Mouse (Mus musculus) telencephalon, adult 2 months (tissue): ENCODE results near the gene Cd34.
A peak's percentile ranks its signal among the peaks of the same experiment; 100 is the strongest.

Experiments
- DNase-seq: peaks from one replicate; pipeline ENCODE4 v3.0.0-alpha.2; 2011; ENCODE audit warnings: low read depth, low spot score

Cd34 gene

GRCm38 (mm10) chr1:194938715-194939114 lies at the start of gene Cd34:
TSS of gene Cd34 (plus strand) at chr1:194938819.
- no peak for DNase-seq

DNA sequence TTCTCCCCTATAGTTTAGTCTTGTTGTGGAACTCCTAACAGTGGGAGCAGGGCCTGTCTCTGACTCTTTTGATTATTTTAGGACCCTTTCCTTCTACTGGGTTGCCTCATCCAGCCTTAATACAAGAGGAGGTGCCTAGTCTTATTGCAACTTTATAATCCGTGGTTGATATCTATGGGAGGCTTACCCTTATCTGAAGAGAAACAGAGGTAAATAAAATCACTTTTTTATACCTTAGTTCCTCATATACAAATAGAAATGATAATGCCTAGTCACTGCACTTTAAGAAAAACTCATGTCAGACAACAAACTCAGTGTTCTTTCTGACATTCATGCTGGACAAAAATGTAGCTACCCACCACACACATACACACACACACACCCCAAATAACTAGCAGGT lies 44.1 kb upstream of the Cd34 start:
- no peak for DNase-seq

DNA sequence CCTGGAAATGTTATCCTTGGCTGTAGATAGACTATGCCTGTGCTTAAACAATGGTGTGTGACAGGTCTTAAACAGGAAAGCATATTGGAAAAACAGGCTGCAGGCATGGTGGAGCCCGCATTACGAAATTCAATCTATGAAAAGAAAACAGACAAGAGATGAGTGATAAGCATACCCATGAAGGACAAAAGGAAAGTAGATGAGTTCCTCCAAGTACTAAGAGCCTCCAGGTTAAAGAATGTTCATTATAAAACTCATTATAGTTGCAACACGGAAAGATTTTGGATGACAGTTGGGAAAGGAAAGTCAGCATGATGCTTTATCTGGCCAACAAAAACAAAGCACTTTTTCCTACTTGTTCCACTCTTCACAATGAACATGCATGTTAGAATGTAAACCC lies 43.3 kb upstream of the Cd34 start:
- DNase-seq = no peak

DNA sequence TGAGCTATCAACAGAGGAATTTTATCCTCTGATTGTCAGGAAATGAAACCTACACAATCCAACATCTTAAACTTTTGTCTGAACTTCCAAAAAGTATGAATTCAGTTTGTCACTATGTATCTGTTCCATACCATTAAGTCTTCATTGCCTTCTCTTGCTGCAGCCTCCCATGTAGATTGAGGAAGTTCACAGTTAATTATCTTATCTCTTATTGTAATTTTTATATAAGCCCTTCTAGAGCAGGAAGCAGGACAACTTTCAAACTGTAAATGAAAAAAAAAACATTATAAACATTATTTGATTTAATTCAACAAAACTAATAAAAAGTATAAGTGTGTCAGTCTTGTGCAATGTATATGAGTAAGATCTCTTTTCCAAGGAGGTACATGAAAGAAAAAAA lies 37.5 kb upstream of the Cd34 start:
- no peak for DNase-seq

DNA sequence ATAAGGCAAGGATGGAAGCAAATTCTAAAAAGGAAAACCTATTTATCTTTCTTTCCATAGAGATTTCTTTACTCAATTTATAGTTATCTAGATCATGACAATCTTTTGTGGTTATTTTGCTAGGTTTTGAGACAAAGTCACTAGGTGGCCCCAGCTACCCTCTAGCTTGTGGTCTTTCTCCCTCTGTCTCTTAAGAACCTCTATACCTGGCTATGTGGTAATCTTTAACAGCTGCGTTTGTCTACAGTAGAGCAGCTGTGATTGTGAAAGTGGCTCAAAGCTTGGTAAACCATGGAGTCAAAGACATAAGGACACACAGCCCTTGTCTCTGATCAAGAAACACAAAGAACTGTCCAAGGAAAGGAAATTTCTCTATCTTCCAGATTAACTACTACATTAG lies 36.8 kb upstream of the Cd34 start:
- no peak for DNase-seq

DNA sequence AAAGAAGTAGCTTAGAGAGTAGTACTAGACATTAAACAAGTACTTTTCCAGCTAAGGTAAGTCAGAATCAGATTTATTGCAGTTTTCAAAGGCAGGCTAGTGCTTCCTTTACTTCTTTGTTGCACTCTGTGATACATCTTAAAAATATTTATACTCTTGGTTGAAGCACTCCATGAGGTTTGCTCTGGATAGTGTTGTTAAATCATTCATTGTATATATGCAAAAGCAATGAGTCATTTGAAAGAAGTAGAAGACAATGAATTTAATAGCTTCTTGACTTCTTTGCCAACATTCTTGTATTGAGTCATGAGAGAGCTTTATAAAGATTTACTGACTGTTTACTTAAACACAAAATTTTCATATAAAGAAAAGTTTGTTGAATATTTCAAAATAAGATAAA lies 29.7 kb upstream of the Cd34 start:
- DNase-seq = no peak

- DNase-seq = no peak
These were observed 12.8 kb upstream of the Cd34 start for GRCm38 (mm10) chr1:194925753-194926350.

DNA sequence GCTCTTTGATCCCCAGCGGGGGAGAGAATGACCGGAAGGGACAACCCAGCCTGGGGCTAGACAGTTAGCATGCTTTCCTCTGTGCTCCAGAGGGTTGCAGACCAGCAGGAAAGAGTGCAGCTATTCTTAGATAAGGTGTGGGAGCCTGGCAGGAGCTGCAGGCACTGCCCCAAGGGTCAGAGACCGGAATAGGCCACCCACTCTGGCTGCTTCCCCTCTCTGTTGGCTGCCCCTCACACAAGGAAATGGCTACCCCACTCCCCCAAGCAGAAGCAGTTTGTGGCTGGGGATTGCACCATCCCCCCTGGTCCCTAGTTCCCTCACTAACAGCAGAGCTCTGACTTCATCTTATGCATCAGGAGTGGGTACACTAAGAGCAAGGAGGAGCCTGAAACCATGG lies 10.7 kb upstream of the Cd34 start:
- DNase-seq = no peak

- DNase-seq = no peak
These were observed 9.2 kb upstream of the Cd34 start for GRCm38 (mm10) chr1:194929275-194929971.

DNA sequence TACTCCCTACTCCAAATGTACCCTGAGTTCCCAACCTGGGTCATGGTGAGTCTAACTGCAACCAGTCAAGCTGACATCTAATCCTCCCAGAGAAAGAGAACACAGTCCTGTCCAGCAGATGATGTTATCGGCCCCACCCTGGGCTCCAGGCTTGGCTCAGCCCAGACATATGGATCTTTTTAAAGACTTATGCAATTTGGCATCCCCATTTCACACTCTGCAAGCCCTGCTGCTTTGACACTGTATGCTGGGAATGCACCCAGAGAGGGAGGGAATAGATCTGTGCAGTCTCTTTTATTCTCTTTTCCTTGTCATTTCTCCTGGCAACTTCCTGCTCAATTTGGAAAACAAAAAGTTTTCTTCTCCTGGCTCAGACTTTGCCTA lies 8.7 kb upstream of the Cd34 start:
- DNase-seq = peak; percentile 71

DNA sequence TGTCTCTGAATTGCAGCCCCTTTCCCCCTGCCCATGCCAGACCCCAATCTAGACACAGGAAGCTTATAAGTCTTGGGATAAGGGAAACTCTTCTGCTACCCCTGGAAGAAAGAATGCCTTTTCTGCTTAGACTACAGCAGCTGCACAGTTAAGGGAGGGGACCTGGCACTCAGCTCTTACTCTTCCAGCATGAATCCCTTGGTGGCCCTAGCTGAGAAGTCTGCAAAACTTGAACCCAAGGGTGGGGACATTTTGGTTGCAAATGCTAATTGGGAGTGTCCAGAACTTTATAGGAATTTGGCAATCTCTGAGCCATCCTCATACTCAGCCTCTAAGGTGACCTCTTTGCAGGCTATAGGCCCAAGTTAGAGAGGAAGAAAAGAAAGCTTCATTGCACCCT lies 7.9 kb upstream of the Cd34 start:
- DNase-seq = no peak

GRCm38 (mm10) chr1:194935351-194935750 lies 3.3 kb upstream of the Cd34 start:
- no peak for DNase-seq

- no peak for DNase-seq
These were observed 2.9 kb downstream of the Cd34 start for GRCm38 (mm10) chr1:194941528-194941927.

DNA sequence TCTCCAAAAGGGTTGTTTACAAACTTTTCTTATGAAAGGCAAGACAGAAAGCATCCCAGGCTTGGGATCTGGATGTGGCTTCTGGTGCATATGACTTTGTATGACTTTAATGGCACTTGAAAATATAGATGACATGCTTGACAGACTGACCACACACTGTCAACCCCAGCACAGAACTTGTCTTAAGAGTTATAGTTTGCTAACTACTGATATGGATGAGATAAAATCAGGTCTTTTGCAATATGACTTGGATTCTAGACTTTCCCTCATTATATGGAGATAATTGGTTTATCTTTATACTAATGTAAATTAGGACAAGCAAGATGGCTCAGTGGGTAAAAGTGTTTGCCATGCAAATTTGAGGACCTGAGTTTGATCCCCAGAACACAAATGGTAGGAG lies 4.3 kb downstream of the Cd34 start:
- DNase-seq = no peak

DNA sequence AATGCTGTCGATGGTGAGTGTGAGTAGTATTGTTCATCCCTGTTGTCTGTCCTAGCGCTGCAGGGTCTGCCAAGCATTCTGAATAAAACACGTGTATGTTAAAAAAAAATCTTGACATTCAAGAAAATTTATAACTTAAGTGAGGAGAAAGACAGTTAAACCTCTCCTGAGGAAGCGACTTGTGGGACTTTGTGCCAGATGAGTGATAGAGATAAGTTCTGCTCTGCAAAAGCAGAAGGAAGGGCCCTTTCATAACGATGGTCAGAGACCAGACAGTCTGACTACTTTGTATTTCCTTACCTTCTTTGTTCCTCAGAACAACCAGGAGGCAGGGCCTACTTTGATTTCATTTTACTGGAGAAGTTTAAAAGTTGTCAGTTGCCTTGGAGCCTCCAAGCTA lies 4.9 kb downstream of the Cd34 start:
- no peak for DNase-seq

DNA sequence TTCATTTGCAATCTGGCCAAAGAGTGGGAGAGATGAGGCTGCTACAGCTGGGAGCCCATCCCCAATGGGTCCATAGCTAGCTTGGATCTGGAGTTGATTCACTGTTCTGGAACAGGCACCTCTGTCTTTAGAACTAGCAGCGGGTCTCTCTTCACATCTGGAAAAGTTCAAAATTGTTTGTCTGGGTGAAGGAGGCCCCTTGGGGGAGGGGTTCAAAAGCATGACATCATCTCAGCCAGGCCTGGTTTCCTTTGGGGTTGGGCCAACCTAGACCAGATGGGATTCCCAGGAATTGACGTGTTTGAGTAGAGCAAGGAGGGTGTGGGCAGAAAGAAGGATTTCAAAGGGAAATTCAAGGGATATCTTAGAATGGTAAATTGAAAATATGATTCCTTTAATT lies 6.8 kb downstream of the Cd34 start:
- peak; percentile 40 for DNase-seq

- no peak for DNase-seq
These were observed 7.8 kb downstream of the Cd34 start for GRCm38 (mm10) chr1:194946467-194946866.

DNA sequence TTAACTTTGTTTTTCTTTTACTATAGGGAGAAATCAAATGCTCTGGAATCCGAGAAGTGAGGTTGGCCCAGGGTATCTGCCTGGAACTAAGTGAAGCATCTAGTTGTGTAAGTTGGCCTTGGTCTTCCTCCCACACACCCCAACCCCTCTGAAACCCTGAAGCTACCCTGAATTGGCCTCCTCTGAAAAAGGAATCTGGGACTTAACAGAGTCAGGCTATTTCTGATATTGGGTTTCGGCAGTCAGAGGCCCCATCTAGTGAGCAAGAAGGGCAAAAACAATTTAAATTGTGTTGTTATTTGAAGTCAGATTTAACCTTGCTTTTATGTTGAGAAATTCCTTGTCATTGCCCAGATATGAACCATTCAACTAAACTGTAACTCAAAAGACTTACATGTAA lies 12.3 kb downstream of the Cd34 start:
- no peak for DNase-seq

- DNase-seq = no peak
These were observed 14.3 kb downstream of the Cd34 start for GRCm38 (mm10) chr1:194952891-194953290.

DNA sequence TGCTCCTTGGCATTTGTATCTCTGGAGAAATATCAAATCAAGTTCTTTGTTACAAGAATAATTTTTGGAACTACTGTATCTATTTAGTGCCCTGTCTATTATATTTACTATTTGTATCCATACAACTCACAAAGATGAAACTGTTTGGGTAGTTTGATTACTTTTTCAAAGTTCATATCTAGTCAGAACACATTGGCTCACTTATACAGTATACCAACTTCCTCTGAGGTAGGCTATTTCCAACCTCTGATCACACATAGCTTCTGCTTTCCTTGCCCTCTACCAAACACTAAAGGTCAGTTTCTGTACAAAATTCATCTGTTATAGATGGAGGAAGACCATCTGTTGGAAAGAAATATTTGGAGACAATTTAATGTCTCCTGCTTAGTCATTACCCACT lies 16.1 kb downstream of the Cd34 start:
- no peak for DNase-seq

- DNase-seq = no peak
These were observed 17.1 kb downstream of the Cd34 start for GRCm38 (mm10) chr1:194955749-194956148.

DNA sequence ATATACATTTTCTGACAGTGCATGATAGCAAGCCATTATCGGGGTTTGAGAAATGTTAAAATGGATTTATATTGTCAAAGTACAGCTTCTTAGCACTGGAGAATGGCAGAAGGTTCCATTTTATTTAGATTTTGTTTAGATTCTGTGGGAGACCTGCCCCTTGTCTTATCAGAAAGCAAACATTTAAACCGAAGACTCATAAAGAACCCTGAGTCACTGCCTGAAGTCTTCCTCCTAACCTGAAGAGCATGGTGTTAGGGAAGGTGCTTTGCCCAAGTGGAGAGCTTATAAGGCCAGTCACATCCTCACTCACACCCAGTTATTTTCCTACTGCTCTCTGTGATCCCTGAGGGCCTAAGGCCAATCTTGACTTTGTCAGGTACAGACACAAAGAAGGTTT lies 18.4 kb downstream of the Cd34 start:
- no peak for DNase-seq

GRCm38 (mm10) chr1:194962181-194962580 lies 23.6 kb downstream of the Cd34 start:
- peak; percentile 63 for DNase-seq

- no peak for DNase-seq
These were observed 24.1 kb downstream of the Cd34 start for GRCm38 (mm10) chr1:194962712-194963111.
